Mouse (Mus musculus): ENCODE measurements at regions not wholly inside any gene's neighbourhood (a gene's known extent, or its start where the extent isn't known, plus 50 kb on each side); places are given as distances from the start of the nearest gene placed in this dataset.

DNA sequence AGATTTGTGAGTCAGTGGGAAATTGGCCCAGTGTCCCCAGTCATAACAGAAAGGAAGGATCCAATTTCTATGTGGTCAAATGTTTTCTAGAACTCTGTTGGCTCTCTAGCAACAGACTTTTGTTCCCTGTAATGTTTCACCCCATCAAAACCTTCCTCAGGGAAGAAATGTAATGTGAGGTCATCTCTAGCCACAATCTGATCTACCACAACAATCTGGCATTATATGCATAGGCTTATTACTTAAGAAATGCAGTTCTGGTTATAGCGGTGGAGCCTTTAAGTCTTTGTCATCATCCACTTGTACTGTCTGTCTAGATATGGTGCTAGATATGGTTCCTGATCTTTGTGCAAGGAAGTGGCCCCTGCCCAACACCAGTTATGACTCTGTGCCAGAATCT lies 178.4 kb upstream of the Pdzrn3 start:
- TF ChIP-seq CTCF (IDR thresholded peaks at IDR 0.05; ENCODE audit: low read depth) = no peak
- TF ChIP-seq EP300 (IDR thresholded peaks at IDR 0.05; ENCODE audit: low read depth) = no peak
